Mouse (Mus musculus): ENCODE data around the gene Tfam.

The Tfam gene

DNA sequence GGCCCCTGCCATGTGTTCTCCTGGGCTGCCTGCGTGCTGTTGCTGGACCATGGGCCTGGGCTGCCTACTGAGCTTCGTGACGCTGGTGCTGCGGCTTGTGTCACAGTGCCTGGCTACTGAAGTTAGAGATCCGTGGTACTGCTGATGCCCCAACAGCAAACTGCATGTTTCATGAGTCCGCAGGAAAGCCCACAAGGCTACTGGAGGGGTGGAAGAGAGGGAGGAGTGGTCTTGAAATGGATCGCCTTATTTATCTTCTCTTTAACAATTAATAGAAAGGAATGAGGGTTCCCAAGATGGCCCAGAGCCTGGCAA is at the start of gene Tfam:
Gene Tfam, minus strand, starts transcription at position 41 of the 315 bp plus-strand sequence.
- no peak for DNase-seq (ENCODE audit: low read depth)

DNA sequence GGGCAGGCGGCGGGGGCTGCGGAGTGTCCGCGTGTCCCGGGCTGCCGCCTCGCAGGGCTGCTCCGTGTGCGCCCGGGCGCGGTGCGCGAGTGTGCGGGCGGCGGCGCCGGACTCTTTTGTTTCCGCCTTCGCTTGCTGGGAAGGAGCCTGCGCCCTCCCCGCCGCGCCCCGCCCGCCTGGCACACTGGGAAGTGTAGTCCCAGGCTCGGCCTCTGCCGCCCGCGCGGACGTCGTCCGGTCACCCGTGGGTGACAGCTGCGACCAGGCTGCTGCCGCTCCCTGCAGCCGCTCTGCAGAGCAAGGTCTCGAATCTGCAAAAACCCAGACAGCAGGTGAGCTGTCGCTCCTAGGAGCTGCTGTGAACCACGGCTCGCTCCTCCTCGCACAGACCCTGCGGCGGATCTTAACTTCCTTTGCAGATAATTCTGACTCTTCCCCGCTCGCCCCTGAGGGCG is 47.1 kb upstream of the Tfam start, which contains the start of gene Ube2d1:
Gene Ube2d1, minus strand, starts transcription at position 137 of the 455 bp plus-strand sequence.
- peak; percentile 31 for DNase-seq (ENCODE audit: low read depth)

DNA sequence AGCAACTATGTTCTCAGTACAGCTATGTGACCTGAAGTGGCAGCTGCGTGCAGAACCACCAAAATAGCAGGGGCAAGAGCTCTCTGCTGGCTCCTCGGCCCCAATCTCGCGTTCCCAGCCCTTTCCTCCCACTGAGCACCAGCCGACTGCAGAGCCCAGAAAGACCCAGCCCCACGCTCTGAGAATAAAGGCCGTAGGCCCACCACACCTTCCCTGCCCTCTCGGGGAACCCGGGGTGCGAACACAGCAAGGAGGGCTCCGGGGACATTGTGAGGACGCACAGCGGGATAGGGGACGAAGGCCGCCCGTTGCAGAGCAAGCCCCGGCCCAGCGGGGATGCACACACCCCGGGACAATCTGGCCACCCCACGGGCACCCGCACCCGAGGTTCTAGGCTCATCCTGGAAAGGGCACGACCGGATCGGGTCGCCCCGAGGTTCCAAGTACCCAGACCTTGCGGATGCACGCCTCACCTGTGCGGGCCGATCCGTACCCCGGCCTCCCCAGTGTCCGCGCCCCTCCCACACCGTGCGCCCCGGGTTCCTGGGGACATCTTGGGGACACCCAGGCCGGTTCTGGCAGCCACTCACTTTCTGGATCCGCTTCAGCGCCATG is 46.5 kb upstream of the Tfam start:
- DNase-seq (ENCODE audit: low read depth), result peak; percentile 10

DNA sequence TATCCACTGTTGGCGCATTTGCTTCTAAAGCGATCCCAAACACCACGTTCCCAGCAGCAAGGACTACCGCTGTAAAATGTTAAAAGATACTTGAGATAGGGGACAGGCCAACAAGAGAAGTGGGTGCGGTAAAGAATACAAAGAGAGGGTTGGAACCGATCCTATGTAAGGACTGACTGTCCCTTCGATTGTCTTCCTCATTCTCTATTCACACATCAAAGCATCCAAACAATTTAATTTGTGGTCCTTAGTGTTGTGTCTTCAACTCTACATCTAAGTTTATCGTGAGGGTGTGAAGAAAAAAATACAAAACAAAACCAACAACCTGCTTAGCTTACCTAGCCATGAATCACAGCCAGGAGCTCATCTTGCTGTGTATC is 46.0 kb upstream of the Tfam start:
- DNase-seq (ENCODE audit: low read depth), result peak; percentile 3

DNA sequence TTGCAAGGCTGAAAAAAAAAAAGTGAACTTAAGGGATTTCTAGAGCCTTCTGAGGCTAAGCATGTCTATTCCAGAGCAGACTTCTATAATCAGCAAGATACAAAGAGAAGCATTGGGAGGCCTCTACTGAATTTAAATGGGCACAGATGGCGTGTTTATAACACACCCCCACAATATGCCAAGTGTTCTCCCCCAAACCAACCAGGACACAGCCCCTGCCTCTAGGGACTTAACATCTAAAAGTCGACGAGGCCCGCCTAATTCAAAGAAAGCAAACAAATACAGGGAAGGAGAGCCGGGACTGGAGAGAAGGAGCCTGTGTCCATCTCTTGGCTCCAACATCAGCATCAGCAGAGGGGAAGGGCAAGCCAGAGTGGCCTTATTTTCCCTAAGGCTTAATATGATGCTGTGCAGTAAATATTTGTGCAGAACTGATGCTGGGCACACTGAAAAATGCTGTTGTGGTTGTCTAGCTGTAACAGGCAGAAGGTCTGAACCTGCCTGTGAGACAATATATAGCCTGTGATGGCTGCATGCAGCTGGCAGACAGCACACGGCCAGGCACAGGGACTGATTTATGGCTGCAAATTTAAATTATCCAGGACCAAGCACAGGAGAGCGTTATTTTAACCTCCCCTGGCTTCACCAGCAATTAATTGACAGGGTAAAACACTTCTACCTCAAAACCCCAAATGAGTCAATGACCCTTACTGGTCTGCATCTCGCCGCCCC is 35.1 kb upstream of the Tfam start:
- DNase-seq (ENCODE audit: low read depth), result no peak

DNA sequence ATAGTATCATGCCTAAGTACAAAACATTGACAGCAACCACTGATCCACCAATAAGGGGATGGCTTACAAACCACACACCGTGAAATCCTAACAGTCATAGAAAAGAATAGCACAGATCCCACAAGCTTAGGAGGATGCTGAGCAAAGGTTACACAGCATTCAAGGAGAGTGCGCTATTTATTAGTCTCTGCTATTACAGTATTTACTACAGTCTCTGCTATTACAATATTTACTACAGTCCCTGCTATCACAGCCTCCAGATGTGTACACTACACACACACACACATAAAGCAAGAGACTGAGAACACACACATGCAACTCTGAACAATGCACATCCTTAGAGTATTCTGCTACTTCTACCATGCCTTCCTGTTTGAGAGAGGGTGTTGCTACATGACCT is 29.9 kb upstream of the Tfam start:
- DNase-seq (ENCODE audit: low read depth), result no peak

DNA sequence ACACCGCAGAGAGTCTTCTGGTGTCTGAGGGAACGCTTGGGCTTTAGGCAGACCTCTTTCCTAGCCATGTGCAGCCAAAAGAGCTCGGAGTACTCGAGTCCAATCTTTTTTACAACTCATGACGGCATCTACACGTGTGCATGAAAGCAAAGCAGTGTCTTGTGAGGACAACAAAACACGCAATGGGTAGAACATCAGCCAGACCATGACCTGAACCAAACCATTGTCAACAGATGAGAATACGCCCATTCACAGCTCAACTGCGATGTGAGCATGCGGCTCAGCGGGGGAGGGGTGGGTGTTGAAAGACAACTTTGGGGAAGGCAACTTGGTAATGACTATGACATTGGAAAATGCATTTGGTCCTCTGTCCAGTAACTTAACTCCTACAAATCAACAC is 29.4 kb upstream of the Tfam start:
- no peak for DNase-seq (ENCODE audit: low read depth)

DNA sequence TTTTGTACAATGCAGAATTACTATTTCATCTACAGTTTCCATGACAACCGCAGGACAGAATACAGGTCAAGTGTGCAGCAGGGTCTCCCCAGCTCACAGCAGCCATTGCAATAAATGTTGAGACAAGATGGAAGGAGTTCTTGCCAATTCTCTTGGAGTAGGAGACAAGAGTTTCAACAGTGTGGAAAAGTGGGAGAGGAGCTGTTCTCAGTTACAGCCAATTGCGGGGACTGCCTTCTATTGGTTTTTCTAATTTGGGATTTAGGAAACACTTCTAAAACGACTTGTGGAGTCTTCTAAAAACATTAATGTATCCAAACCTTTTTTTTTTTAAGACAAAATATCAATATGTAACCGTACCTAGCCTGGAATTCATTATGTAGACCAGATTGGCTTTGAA is 27.0 kb upstream of the Tfam start:
- DNase-seq (ENCODE audit: low read depth), result no peak

DNA sequence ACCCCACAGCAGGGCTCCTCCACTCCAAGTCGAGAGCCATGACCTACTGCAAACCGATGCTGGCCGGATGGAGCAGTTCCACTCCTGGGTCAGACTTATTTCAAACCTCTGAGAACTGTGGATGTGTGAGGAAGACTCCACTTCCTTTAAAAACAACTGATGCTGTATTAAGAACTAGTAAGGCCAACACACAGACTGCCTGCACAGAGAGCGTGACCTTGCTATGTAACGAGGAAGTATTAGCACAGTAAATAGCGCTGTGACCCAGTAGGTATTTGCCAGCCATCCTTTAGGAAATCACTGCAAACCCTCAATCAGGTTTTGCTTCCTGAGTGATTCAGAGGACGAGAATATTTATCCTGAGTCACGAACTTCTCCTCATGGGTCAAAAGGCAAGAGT is 23.6 kb upstream of the Tfam start:
- DNase-seq (ENCODE audit: low read depth), result no peak

DNA sequence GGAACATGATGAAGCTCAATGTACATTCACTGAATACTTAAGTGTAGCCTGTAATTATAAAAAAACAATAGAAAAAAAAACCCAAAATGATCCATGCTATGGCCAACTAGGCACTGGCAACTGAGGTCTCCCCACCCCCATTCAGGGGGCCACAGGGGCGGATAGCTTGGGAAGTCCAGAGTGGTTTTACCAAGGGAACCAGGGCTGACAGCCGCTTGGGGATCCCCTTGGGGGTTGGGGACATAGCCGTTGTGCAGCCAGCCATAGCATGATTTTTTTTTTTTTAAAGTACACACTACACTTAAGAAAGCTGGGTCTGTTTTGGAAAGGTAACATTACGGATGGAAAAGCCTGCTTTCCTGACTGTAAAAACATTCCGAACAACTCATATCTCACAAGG is 20.9 kb upstream of the Tfam start:
- no peak for DNase-seq (ENCODE audit: low read depth)

DNA sequence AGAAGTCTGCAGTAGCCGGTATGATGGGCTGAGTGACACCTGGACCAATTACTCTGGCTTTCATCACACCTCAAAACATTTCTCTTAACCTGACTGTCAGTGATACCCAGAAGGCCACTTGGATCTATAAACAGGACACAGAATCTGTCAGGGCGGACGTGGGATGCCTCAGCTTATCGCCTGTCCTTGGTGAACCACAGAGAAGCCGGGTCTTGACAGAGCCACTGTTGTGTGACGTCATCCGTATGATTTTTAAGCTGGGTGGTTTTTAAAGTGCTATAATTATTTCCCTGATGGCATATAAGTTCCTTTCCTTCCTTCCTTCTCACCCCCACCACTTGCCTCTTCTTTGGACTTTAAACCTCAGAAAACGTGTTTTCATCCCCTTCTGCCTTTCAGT is 20.4 kb upstream of the Tfam start:
- DNase-seq (ENCODE audit: low read depth), result no peak

DNA sequence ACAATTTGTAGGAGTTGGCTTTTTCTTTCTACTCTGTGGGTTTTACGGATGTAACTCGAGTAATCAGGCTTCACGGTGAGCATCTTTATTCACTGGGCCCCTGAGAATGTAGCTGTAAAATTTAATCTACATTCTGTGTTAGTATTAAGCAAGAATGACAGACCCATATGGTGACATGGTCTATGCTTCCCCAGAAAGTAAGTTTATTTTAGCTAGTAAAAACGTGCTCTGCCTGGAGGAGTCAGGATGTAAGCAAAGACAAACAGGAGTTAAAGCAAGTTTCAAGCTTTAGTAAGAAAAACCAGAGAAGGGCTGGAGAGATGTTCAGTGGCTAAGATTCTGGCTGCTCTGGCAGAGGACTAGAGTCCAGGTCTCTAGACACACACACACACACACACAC is 15.1 kb upstream of the Tfam start:
- DNase-seq (ENCODE audit: low read depth), result no peak

DNA sequence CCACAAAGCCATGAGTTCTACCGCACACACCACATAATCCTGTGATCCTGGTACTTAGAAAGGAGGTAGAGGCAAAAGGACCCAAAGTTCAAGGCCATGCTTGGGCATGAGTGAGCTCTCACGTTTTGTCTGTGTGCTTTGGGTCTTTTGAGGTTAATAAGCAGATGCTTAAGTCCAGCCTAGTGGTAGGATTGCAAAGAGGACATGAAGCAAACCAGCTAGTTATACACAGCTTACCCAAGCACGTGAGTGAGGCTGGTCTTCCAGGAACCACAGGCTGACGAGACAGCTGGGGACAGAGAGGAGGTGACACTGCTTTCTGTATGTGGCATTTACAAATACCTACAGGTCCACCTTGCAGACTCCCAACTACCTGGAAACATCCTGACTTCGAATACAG is 14.3 kb upstream of the Tfam start:
- no peak for DNase-seq (ENCODE audit: low read depth)

DNA sequence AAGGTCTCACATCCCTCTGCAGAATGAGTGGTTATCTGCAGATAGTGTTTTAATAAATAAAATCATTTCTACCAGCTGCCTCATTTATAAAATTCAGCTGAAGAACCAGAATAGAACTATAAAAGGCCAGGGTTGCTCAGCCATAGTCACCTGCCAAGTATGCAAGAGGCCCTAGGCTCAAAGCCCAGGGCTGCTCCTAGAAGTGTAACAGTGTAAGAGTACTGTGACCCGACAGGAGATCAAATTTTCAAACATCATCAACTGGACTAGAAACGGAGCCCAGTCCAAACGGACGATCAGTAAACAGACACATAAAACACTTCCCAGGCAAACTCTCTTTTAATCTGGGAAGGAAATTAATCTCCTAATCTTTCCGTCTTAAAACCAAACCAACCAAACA is 13.8 kb upstream of the Tfam start:
- DNase-seq (ENCODE audit: low read depth), result no peak

DNA sequence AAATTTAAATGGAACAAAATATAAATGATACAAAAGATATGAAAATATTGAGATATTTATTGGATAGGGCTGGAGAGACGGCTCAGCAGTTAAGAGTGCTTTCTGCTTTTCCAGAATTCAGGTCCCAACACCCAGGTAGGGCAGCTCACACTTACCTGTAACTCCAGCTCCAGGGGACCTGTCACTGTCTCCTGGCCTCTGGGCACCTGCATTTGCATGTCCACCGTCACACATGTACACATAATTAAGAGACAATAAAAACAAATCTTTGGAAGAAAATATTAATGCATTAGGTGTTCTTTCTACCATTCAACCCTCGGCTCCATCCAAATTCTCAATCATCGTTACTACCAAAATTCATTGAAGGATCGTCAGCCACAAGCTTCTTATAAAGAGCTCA is 13.2 kb upstream of the Tfam start:
- DNase-seq (ENCODE audit: low read depth), result no peak

DNA sequence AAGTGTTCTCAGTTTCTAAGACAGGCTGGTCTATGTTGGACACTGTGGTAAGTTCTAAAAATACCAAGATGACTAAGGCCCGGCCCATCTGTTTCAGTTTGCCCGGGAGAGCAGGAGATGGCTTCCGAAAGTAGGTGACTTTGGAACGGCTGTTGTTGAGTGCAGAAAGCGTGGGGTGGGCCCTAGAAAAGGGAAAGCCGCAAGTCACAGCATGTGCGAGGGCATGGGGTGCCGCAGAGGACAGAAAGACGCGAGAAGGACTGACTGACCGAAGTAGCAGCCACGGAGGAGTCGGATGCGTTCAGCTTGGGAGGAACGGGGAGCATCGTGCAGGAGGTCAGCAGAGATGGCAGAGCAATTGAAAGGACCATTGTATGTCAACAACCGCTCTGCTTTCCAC is 12.4 kb upstream of the Tfam start:
- DNase-seq (ENCODE audit: low read depth), result no peak

DNA sequence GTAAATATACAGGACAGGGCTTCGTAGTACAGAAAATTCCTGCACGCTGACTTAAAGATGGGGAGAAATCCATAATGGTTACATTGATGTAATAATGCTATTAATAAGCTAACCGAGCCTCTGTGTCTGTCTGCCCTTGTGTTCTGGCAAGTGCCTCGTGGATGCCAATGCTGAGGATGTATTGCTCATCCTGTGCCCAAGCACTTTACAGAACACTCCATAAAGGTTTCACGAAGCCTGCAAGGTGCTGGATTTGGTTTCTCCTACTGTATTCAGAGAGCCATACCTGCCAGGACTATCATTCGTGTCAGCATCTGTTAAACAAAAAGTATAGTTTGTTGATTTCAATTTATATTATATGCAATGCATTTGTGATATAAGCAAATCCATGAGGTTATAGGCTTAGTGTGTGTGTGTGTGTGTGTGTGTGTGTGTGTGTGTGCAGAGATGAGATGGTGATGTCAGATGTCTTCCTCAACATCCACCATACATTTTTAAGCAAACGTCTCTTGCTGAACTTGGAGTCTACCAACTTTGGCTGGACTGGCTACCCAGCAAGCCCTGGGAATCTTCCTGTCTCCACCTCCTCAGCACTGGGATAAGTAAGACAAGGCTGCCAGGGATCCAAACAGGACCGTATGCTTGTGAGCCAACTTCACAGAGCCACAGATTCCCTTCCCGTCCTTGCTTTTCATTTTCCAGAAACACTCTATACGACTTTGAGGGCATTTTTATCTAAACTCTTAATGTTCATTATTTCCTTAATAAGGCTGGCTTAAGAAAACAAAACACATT is 11.2 kb upstream of the Tfam start:
- no peak for DNase-seq (ENCODE audit: low read depth)

DNA sequence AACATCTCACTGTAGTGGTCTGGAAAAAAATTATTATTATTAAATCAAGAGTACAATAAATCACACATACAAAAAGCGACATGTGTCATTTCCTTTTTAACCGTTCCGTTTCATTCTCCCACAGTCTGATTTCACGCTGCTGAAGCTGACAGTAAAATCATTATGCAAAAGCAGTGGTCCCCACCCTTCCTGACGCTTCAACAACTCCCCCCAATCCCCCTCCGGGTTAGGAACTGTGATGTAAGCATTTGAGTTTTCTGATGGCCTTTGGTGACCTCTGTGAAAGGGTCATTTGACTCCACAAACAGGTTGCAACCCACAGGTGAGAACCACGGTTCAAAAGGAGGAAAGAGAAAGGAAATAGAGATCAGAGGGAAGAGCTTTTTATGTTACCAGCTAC is 8.9 kb upstream of the Tfam start:
- no peak for DNase-seq (ENCODE audit: low read depth)

DNA sequence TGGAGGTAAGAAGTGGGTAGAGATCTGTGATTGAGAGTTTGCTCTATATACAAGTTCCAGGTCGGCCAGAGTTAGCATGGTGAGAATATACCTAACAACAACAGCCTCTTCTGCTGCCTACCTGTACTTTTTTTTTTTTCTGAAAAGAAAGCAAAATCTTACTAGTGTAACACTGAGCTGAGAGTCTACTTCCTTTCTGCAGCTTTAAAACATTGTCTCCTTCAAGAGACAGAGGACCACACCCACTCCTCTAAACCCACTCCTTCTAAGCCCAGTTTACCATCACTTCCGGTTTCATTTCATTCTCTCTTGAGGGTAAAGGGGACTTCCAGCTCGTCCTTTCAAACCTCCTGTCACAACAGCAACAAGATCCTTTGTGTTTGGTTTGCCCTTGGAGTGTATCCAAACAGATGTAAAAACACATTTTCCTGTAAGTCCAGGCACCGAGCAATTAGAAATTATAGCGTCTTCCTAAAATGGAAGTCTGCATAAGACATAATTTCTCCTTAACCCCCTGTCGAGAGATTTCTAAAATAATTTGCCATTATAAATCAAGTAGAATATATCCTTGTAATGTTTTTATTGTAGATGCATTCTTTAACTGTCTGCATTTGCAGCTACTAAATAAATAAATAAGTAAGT is 1.5 kb upstream of the Tfam start:
- DNase-seq (ENCODE audit: low read depth), result no peak

DNA sequence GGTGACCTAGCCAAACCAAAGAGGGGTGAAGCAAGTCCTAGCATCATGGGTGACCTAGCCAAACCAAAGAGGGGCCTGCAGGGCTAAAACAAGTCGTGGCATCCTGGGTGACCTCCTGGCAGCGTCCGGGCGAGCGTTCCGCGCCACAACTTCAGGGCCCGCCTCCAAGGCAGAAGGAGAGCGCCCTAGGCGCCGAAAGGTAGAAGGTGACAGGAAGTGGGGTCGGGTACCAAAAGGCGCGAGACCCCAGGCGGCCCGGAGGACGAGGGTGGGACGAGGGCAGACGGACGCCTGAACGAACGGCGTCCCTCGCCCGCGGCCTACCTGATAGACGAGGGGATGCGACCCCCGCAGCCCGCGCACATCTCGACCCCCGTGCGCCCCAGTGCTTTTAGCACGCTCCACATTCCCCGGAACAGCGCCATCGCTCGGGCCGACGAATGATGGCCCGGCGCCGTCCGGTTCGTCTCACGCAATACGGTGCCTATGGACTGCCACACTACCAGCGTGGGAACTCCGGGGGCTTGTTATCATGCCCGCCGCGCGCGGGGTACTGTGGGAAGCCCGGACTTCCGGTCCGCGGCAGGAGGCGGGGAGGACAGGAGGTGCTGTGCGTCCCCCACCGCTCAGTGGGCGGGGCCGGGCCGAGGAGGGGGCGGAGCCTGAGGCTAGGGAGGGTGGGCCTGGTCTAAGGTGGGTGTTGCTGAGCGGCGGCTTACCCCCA is 402 bp downstream of the Tfam start:
- peak; percentile 70 for DNase-seq (ENCODE audit: low read depth)

DNA sequence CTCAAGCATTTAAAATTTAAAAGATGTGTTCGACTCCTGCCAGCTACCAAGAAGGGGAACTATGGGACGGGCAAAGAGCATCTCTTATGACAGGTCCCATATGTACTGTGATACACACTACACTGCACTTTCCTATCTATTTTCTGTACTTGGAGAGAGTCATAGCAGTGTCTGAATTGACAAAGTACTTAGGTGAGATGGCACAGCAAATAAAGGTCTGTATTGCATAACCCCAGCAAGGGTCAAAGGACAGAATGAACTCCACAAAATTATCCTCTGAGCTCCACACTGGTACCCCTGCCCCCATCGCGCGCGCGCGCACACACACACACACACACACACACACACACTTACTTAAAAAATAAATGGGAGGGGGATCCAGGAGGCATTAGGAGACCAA is 4.0 kb downstream of the Tfam start:
- no peak for DNase-seq (ENCODE audit: low read depth)

DNA sequence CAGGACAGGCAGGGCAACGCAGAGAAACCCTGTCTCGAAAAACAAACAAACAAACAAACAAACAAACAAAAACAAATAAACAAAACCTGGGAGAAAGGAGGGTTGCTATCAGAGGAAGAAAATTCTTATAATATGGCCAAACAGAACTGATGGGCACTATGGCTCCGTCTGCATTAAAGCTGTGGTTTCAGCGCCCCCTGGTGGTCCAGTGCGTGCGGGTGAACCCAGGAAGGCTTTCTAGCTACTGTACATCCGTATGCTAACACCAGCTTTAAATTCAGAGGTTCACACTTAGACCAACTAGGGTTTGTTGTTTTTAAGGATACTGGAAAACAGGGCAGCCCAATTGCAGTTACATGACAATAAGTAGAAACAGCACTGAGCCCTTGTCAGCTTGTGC is 12.2 kb downstream of the Tfam start:
- DNase-seq (ENCODE audit: low read depth), result peak; percentile 32
